Mouse (Mus musculus): ENCODE measurements around the gene Slc22a21. TPM values are rescaled to one million over a fixed set of nuclear protein-coding genes. Genes with fewer than 3 reads are reported as not detected.

Slc22a21 gene
- total and polyA plus RNA-seq, 3 experiments = not detected

DNA sequence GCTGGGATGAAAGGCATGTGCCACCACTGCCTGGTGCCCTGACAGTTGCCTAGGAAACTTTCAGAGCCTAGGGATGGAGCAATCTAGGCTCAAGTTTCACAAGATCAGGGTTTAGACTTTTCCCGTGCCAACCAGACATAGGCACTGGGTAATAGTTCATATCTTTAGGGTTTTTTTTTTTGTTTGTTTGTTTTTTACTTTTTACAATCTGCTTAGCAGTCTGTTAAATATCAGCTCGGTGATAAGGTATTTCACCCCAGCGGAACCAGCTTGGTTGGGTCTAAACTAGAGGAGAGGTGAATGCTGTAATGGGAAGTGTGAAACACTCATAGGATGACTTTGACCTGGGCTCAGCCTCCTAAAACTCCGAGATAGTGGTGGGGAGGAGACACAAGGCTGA, 69.1 kb downstream of the Slc22a21 start:
- in situ Hi-C loops (cut with MboI; ENCODE audit: low pct_ligation_motif_present, low pct_unique_long_range_greater_than_20kb, low sequenced_read_pairs) (no loop called here), dilution Hi-C loops (cut with MboI; ENCODE audit: extremely low pct_ligation_motif_present, extremely low pct_unique_long_range_greater_than_20kb, low sequenced_read_pairs) (no loop called here)
- Histone ChIP-seq H3K79me2 (replicated peaks; ENCODE audit: control insufficient read depth, extremely low read depth, insufficient read depth, poor library complexity, severe bottlenecking) (no peaks in the 10 kb centered on the region), H3K9ac (ENCODE audit: insufficient read depth, low read depth) (no peak overlapping the region), H3K27me3 (replicated peaks) (peaks cover 2% of the 10 kb centered on the region), H3K4me2 (ENCODE audit: insufficient read depth, low read depth, poor library complexity, severe bottlenecking) (no peak overlapping the region), H3K9me3 (replicated peaks; ENCODE audit: low read length) (no peaks in the 10 kb centered on the region), H3K4me3 (replicated peaks in 1 of 3; ENCODE audit: low read depth in 2 of 3, low read length in 2 of 3, poor library complexity in 1 of 3) (no peak overlapping the region), H3K36me3 (replicated peaks in 1 of 2; ENCODE audit: control insufficient read depth in 1 of 2, insufficient read depth in 1 of 2, low read length in 1 of 2) (no peaks in the 10 kb centered on the region), H3K4me1 (ENCODE audit: control insufficient read depth in 1 of 2, insufficient read depth in 2 of 2) (0 out of 4 replicates have a peak, but pooled peaks cover 0 to 2% of the 10 kb centered on the region in 2 experiments), H3K27ac (ENCODE audit: insufficient read depth, low read depth) (no peak overlapping the region)
- no peak for DNase-seq (ENCODE audit: extremely low read depth)
- no peak for TF ChIP-seq RAD21 (IDR thresholded peaks at IDR 0.05; ENCODE audit: low read depth, low read length)
- no peak for TF ChIP-seq POLR2AphosphoS2 (IDR thresholded peaks at IDR 0.05; ENCODE audit: low read depth, low read length)
- TF ChIP-seq ELF1 (IDR thresholded peaks at IDR 0.05; ENCODE audit: low read depth, low read length) = no peak
- no peak for TF ChIP-seq ZMIZ1 (IDR thresholded peaks at IDR 0.05; ENCODE audit: low read depth, low read length)
- no peak for TF ChIP-seq JUN (IDR thresholded peaks at IDR 0.05; ENCODE audit: insufficient read depth, low read depth, low read length)
- no peak for TF ChIP-seq PAX5 (IDR thresholded peaks at IDR 0.05; ENCODE audit: low read length)
- no peak for TF ChIP-seq TCF12 (IDR thresholded peaks at IDR 0.05; ENCODE audit: low read depth, low read length)
- no peak for TF ChIP-seq MXI1 (IDR thresholded peaks at IDR 0.05; ENCODE audit: low read depth, low read length)
- TF ChIP-seq HCFC1 (IDR thresholded peaks at IDR 0.05; ENCODE audit: low read depth, low read length) = no peak
- no peak for TF ChIP-seq KAT2A (IDR thresholded peaks at IDR 0.05; ENCODE audit: insufficient replicate concordance, low read length)
- TF ChIP-seq ETS1 (conservative IDR thresholded peaks at IDR 0.05; ENCODE audit: low read depth, low read length) = no peak
- TF ChIP-seq CTCF (conservative IDR thresholded peaks at IDR 0.05 in 1 of 2, IDR thresholded peaks at IDR 0.05 in 1 of 2; ENCODE audit: low read depth in 2 of 2, low read length in 2 of 2) = no peak
- TF ChIP-seq POLR2A (IDR thresholded peaks at IDR 0.05; ENCODE audit: low read depth, low read length) = no peak
- no peak for TF ChIP-seq ZKSCAN1 (IDR thresholded peaks at IDR 0.05; ENCODE audit: borderline replicate concordance, low read depth, low read length)
- TF ChIP-seq NRF1 (IDR thresholded peaks at IDR 0.05; ENCODE audit: low read depth, low read length) = no peak
- no peak for TF ChIP-seq MAZ (IDR thresholded peaks at IDR 0.05; ENCODE audit: low read depth, low read length)
- no peak for TF ChIP-seq RCOR1 (conservative IDR thresholded peaks at IDR 0.05; ENCODE audit: low read depth, low read length)
- TF ChIP-seq UBTF (IDR thresholded peaks at IDR 0.05; ENCODE audit: low read depth, low read length) = no peak

DNA sequence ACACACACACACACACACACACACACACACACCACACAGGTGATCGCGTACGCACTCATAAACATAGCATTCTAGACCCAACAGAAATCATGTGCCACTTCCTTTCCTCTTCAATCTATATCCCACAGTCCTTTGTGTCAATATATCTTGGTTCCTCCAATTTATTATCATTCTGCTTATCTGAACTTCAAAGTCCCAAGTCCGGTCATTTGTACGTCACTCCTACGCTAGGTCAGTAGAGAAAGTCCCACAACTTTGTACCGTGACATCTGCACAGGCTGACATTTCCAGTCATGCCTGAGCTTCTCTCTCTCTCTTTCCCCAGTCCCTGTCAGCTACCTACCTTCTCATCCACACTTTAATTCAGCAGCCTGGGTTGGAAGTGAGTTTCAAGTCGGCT, 71.4 kb downstream of the Slc22a21 start:
- dilution Hi-C loops (cut with MboI; ENCODE audit: extremely low pct_ligation_motif_present, extremely low pct_unique_long_range_greater_than_20kb, low sequenced_read_pairs) (no loop called here), in situ Hi-C loops (cut with MboI; ENCODE audit: low pct_ligation_motif_present, low pct_unique_long_range_greater_than_20kb, low sequenced_read_pairs) (no loop called here)
- Histone ChIP-seq H3K9me3 (replicated peaks; ENCODE audit: low read length) (no peaks in the 10 kb centered on the region), H3K4me1 (ENCODE audit: control insufficient read depth in 1 of 2, insufficient read depth in 2 of 2) (0 out of 4 replicates have a peak, but pooled peaks cover 0 to 2% of the 10 kb centered on the region in 2 experiments), H3K27ac (ENCODE audit: insufficient read depth, low read depth) (no peak overlapping the region), H3K9ac (ENCODE audit: insufficient read depth, low read depth) (no peak overlapping the region), H3K4me2 (ENCODE audit: insufficient read depth, low read depth, poor library complexity, severe bottlenecking) (no peak overlapping the region), H3K4me3 (replicated peaks in 1 of 3; ENCODE audit: low read depth in 2 of 3, low read length in 2 of 3, poor library complexity in 1 of 3) (no peak overlapping the region), H3K27me3 (replicated peaks) (peaks cover 2% of the 10 kb centered on the region), H3K79me2 (replicated peaks; ENCODE audit: control insufficient read depth, extremely low read depth, insufficient read depth, poor library complexity, severe bottlenecking) (no peaks in the 10 kb centered on the region), H3K36me3 (replicated peaks in 1 of 2; ENCODE audit: control insufficient read depth in 1 of 2, insufficient read depth in 1 of 2, low read length in 1 of 2) (no peaks in the 10 kb centered on the region)
- no peak for TF ChIP-seq USF2 (conservative IDR thresholded peaks at IDR 0.05; ENCODE audit: low read depth, low read length)
- no peak for TF ChIP-seq MEF2A (IDR thresholded peaks at IDR 0.05; ENCODE audit: borderline replicate concordance, low read depth, low read length)
- TF ChIP-seq RAD21 (IDR thresholded peaks at IDR 0.05; ENCODE audit: low read depth, low read length) = no peak
- TF ChIP-seq GABPA (IDR thresholded peaks at IDR 0.05; ENCODE audit: insufficient replicate concordance, low read depth, low read length) = no peak
- TF ChIP-seq BHLHE40 (IDR thresholded peaks at IDR 0.05; ENCODE audit: low read depth, low read length) = no peak
- DNase-seq (ENCODE audit: extremely low read depth) = no peak
